Mouse (Mus musculus) heart, postnatal 0 days (tissue): Measurements from ENCODE around the gene Dbx1.

Experiments
- CTCF ChIP-seq: IDR thresholded peaks from 2 replicates; pipeline ENCODE4 v1.5.1; 2016; ENCODE audit warnings: antibody characterized with exemption, control low read depth, low read depth
- EP300 ChIP-seq: IDR thresholded peaks from 2 replicates; pipeline ENCODE4 v1.6.1; 2016; ENCODE audit warnings: antibody characterized with exemption, low read depth

DNA sequence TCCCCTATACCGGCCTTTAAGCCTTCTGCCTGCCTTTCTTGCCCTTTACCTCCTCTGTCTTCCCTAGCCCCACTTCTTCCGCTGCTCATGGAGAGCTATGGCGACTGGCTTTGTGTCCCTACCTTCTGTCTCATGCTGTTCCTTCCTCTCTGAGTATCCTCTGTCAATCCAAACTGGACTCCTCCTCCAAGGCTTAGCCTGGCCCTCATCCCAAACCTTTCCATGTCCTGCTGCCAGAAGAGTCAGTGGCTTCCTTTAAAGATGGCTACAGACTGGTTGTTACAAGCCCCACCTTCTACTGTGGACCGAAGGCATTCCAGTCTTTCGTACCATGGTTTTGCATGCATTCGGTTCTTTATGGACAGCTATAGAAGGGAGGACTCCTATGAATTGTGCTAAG, 53.5 kb downstream of the Dbx1 start:
- TF ChIP-seq CTCF: no peak
- TF ChIP-seq EP300: no peak
